Mouse (Mus musculus) E14TG2a.4 (cell line): ENCODE results near the gene Gm20509.

Source experiments
- H3K27me3 ChIP-seq: 2 replicates; pipeline ENCODE4 v1.6.1; 2014; ENCODE audit warnings: low read length, control low read depth; ENCODE audit not compliant: insufficient read depth
- H3K36me3 ChIP-seq: 2 replicates; pipeline ENCODE4 v1.6.1; 2014; ENCODE audit warnings: low read length, control low read depth; ENCODE audit not compliant: insufficient read depth
- H3K4me1 ChIP-seq: replicated peaks from 2 replicates; pipeline ENCODE4 v1.6.1; 2014; ENCODE audit warnings: low read depth, low read length, control low read depth
- H3K4me3 ChIP-seq: replicated peaks from 2 replicates; pipeline ENCODE4 v1.5.1; 2014; ENCODE audit warnings: mild to moderate bottlenecking, low read length
- H3K9me3 ChIP-seq: 2 replicates; pipeline ENCODE4 v1.6.1; 2014; ENCODE audit warnings: low read length, control low read depth
- CTCF ChIP-seq: conservative IDR thresholded peaks from 2 replicates; pipeline ENCODE4 v1.5.1; 2014; ENCODE audit warnings: low read length
- NANOG ChIP-seq: IDR thresholded peaks from 2 replicates; pipeline ENCODE4 v1.6.1; 2014; ENCODE audit warnings: borderline replicate concordance, low read length, mixed read lengths
- POU5F1 ChIP-seq: IDR thresholded peaks from 2 replicates; pipeline ENCODE4 v1.6.1; 2014; ENCODE audit warnings: low read length, borderline replicate concordance

Gm20509 gene

GRCm38 (mm10) chr9:73089222-73089920 lies 12.9 kb upstream of the Gm20509 start:
- no peaks in the 10 kb centered on the region for H3K27me3 ChIP-seq
- no peak for TF ChIP-seq POU5F1
- no peak for TF ChIP-seq NANOG
- TF ChIP-seq CTCF, result no peak
- no peaks in the 10 kb centered on the region for H3K9me3 ChIP-seq
- H3K4me3 ChIP-seq, result 0 out of 2 replicates have a peak overlapping the region, but pooled peaks have one; percentile 5
- peaks cover 91% of the 10 kb centered on the region for H3K4me1 ChIP-seq
- H3K36me3 ChIP-seq, result peaks cover 10% of the 10 kb centered on the region

- H3K4me1 ChIP-seq, result peaks cover 89% of the 10 kb centered on the region
- H3K36me3 ChIP-seq, result peaks cover 8% of the 10 kb centered on the region
- H3K27me3 ChIP-seq, result no peaks in the 10 kb centered on the region
- no peaks in the 10 kb centered on the region for H3K9me3 ChIP-seq
- H3K4me3 ChIP-seq, result 0 out of 2 replicates have a peak overlapping the region, but pooled peaks have one; percentile 1
- no peak for TF ChIP-seq CTCF
- TF ChIP-seq NANOG, result no peak
- no peak for TF ChIP-seq POU5F1
Measured at GRCm38 (mm10) chr9:73090121-73090520, 12.1 kb upstream of the Gm20509 start.

GRCm38 (mm10) chr9:73091747-73092146 lies 10.5 kb upstream of the Gm20509 start:
- no peaks in the 10 kb centered on the region for H3K9me3 ChIP-seq
- no peaks in the 10 kb centered on the region for H3K27me3 ChIP-seq
- peaks cover 3% of the 10 kb centered on the region; the same call in 1 of the 2 replicates for H3K36me3 ChIP-seq
- H3K4me3 ChIP-seq, result no peak overlapping the region
- TF ChIP-seq CTCF, result peak; percentile 96
- no peak for TF ChIP-seq POU5F1
- TF ChIP-seq NANOG, result no peak
- H3K4me1 ChIP-seq, result peaks cover 90% of the 10 kb centered on the region

GRCm38 (mm10) chr9:73094580-73094979 lies 7.7 kb upstream of the Gm20509 start:
- no peaks in the 10 kb centered on the region for H3K27me3 ChIP-seq
- peaks cover 86% of the 10 kb centered on the region for H3K4me1 ChIP-seq
- no peak for TF ChIP-seq POU5F1
- peak; percentile 59; the same call in 1 of the 2 replicates for TF ChIP-seq NANOG
- H3K4me3 ChIP-seq, result peak overlapping the region; percentile 71
- no peaks in the 10 kb centered on the region for H3K9me3 ChIP-seq
- no peaks in the 10 kb centered on the region for H3K36me3 ChIP-seq

- Histone ChIP-seq H3K4me1 (peaks cover 88% of the 10 kb centered on the region), H3K36me3 (no peaks in the 10 kb centered on the region)
- TF ChIP-seq POU5F1 (no peak), CTCF (no peak), NANOG (no peak)
Measured at GRCm38 (mm10) chr9:73097898-73098297, 4.4 kb upstream of the Gm20509 start.

GRCm38 (mm10) chr9:73101536-73101935 lies 734 bp upstream of the Gm20509 start, which contains the start of gene Khdc3:
Gene Khdc3 (plus strand): TSS chr9:73101836.
- Histone ChIP-seq H3K36me3 (peaks cover 15% of the 10 kb centered on the region), H3K4me3 (peak within 1 kb of the TSS; percentile 81), H3K27me3 (peaks cover 28% of the 10 kb centered on the region), H3K4me1 (peaks cover 85% of the 10 kb centered on the region), H3K9me3 (no peaks in the 10 kb centered on the region)
- no peak for TF ChIP-seq NANOG
- TF ChIP-seq POU5F1, result no peak
- no peak for TF ChIP-seq CTCF

More at GRCm38 (mm10) chr9:73097898-73098297, 4.4 kb upstream of the Gm20509 start:
- H3K9me3 ChIP-seq, result no peaks in the 10 kb centered on the region
- H3K27me3 ChIP-seq, result peaks cover 4% of the 10 kb centered on the region; the same call in 1 of the 2 replicates
- H3K4me3 ChIP-seq, result no peak overlapping the region

GRCm38 (mm10) chr9:73103159-73103879 lies 1.0 kb downstream of the Gm20509 start:
- H3K4me3 ChIP-seq, result peak overlapping the region; percentile 81
- H3K4me1 ChIP-seq, result peaks cover 86% of the 10 kb centered on the region
- peaks cover 28% of the 10 kb centered on the region for H3K27me3 ChIP-seq
- H3K9me3 ChIP-seq, result no peaks in the 10 kb centered on the region
- H3K36me3 ChIP-seq, result peaks cover 15% of the 10 kb centered on the region
- TF ChIP-seq POU5F1 (no peak), NANOG (no peak), CTCF (no peak)

GRCm38 (mm10) chr9:73103880-73104198 lies 1.6 kb downstream of the Gm20509 start:
- Histone ChIP-seq H3K36me3 (peaks cover 15% of the 10 kb centered on the region), H3K4me1 (peaks cover 86% of the 10 kb centered on the region), H3K27me3 (peaks cover 28% of the 10 kb centered on the region), H3K9me3 (no peaks in the 10 kb centered on the region), H3K4me3 (peak overlapping the region; percentile 81)
- TF ChIP-seq NANOG (no peak), POU5F1 (no peak), CTCF (no peak)

GRCm38 (mm10) chr9:73105141-73105540 lies 2.9 kb downstream of the Gm20509 start:
- H3K36me3 ChIP-seq, result peaks cover 15% of the 10 kb centered on the region
- no peak for TF ChIP-seq POU5F1
- TF ChIP-seq CTCF, result no peak
- TF ChIP-seq NANOG, result no peak

More at GRCm38 (mm10) chr9:73105141-73105540, 2.9 kb downstream of the Gm20509 start:
- H3K4me3 ChIP-seq, result no peak overlapping the region
- H3K9me3 ChIP-seq, result no peaks in the 10 kb centered on the region
- peaks cover 28% of the 10 kb centered on the region for H3K27me3 ChIP-seq
- H3K4me1 ChIP-seq, result peaks cover 77% of the 10 kb centered on the region
